Mouse (Mus musculus): ENCODE data around the gene Gm7271. TPM values are rescaled to one million over a fixed set of nuclear protein-coding genes. Genes with fewer than 3 reads are reported as not detected.

The Gm7271 gene
- total and polyA plus RNA-seq, 3 experiments, result not detected

Other genes starting within 250 kb of the Gm7271 start
- gene Clock, start 179.2 kb upstream of the Gm7271 start, total RNA-seq (2012; rRNA removed), result 4.1 and 4.5 TPM in 2 replicates
- 10 to 100 TPM in 1 of 2 experiments, 1 to 10 TPM in 1; 6.3 to 77.5 TPM for gene Clock, start 179.2 kb upstream of the Gm7271 start, polyA plus RNA-seq (2012; ENCODE audit: insufficient read depth in 1 of 2, insufficient read length in 2 of 2, low read depth in 1 of 2, low replicate concordance in 2 of 2, missing spikeins in 1 of 2)
- gene Pdcl2, start 152.9 kb upstream of the Gm7271 start, total RNA-seq (2012; rRNA removed), result not detected in 2 replicates
- gene Pdcl2, start 152.9 kb upstream of the Gm7271 start, polyA plus RNA-seq (2012; ENCODE audit: insufficient read depth in 1 of 2, insufficient read length in 2 of 2, low read depth in 1 of 2, low replicate concordance in 2 of 2, missing spikeins in 1 of 2), result not detected
- not detected in 2 replicates for gene Nmu, start 120.3 kb upstream of the Gm7271 start, total RNA-seq (2012; rRNA removed)
- not detected for gene Nmu, start 120.3 kb upstream of the Gm7271 start, polyA plus RNA-seq (2012; ENCODE audit: insufficient read depth in 1 of 2, insufficient read length in 2 of 2, low read depth in 1 of 2, low replicate concordance in 2 of 2, missing spikeins in 1 of 2)
- 40.8 and 45.2 TPM in 2 replicates for gene Exoc1, start 45.3 kb downstream of the Gm7271 start, total RNA-seq (2012; rRNA removed)
- 10 to 100 TPM in 1 of 2 experiments, not detected in 1; 34.2 TPM for gene Exoc1, start 45.3 kb downstream of the Gm7271 start, polyA plus RNA-seq (2012; ENCODE audit: insufficient read depth in 1 of 2, insufficient read length in 2 of 2, low read depth in 1 of 2, low replicate concordance in 2 of 2, missing spikeins in 1 of 2)
- 9.3 and 9.7 TPM in 2 replicates for gene Cep135, start 104.7 kb downstream of the Gm7271 start, total RNA-seq (2012; rRNA removed)
- gene Cep135, start 104.7 kb downstream of the Gm7271 start, polyA plus RNA-seq (2012; ENCODE audit: insufficient read depth in 1 of 2, insufficient read length in 2 of 2, low read depth in 1 of 2, low replicate concordance in 2 of 2, missing spikeins in 1 of 2), result 1 to 10 TPM in 1 of 2 experiments, not detected in 1; 9.2 TPM
- gene C530008M17Rik, start 172.5 kb downstream of the Gm7271 start, total RNA-seq (2012; rRNA removed), result 2.1 and 3.2 TPM in 2 replicates
- 10 to 100 TPM in 1 of 2 experiments, not detected in 1; 10.6 TPM for gene C530008M17Rik, start 172.5 kb downstream of the Gm7271 start, polyA plus RNA-seq (2012; ENCODE audit: insufficient read depth in 1 of 2, insufficient read length in 2 of 2, low read depth in 1 of 2, low replicate concordance in 2 of 2, missing spikeins in 1 of 2)

Measured in MEL (cell line).